Mouse (Mus musculus) C2C12 (cell line): ENCODE measurements at regions not wholly inside any gene's neighbourhood (a gene's known extent, or its start where the extent isn't known, plus 50 kb on each side); places are given as distances from the start of the nearest gene placed in this dataset.

Experiments
- H3K27me3 ChIP-seq: one replicate; pipeline ENCODE4 v1.6.1; 2011; ENCODE audit not compliant: control insufficient read depth, insufficient read depth, insufficient read length
- H3K36me3 ChIP-seq: one replicate; pipeline ENCODE4 v1.6.1; 2011; ENCODE audit not compliant: control insufficient read depth, insufficient read depth
- H3K4me3 ChIP-seq: one replicate; pipeline ENCODE4 v1.5.1; 2011; ENCODE audit warnings: mild to moderate bottlenecking, control low read depth; ENCODE audit not compliant: poor library complexity, insufficient read depth, severe bottlenecking
- H3K79me2 ChIP-seq: one replicate; pipeline ENCODE4 v1.6.1; 2011; ENCODE audit not compliant: control insufficient read depth, insufficient read depth
- H3K79me3 ChIP-seq: one replicate; pipeline ENCODE4 v1.6.1; 2011; ENCODE audit warnings: low read depth, control low read depth
- H3ac ChIP-seq: one replicate; pipeline ENCODE3; 2011; ENCODE audit warnings: low read depth; ENCODE audit not compliant: control insufficient read depth, insufficient read length
- CEBPB ChIP-seq: IDR thresholded peaks from one replicate; pipeline ENCODE4 v1.6.1; 2011; ENCODE audit warnings: low read depth, mild to moderate bottlenecking, control low read depth, moderate library complexity
- CTCF ChIP-seq: IDR thresholded peaks from one replicate; pipeline ENCODE4 v1.5.1; 2011; ENCODE audit not compliant: control insufficient read depth, insufficient read depth, insufficient read length
- FOSL1 ChIP-seq: IDR thresholded peaks from one replicate; pipeline ENCODE4 v1.8.0; 2011; ENCODE audit warnings: mild to moderate bottlenecking, low read length; ENCODE audit not compliant: poor library complexity, insufficient read depth, severe bottlenecking
- MAX ChIP-seq: IDR thresholded peaks from one replicate; pipeline ENCODE4 v1.6.1; 2011; ENCODE audit warnings: mild to moderate bottlenecking, control low read depth
- MYOD1 ChIP-seq: IDR thresholded peaks from one replicate; pipeline ENCODE4 v1.6.1; 2011; ENCODE audit warnings: low read depth; ENCODE audit not compliant: control insufficient read depth, insufficient read length
- MYOG ChIP-seq: IDR thresholded peaks from one replicate; pipeline ENCODE4 v1.6.1; 2011; ENCODE audit not compliant: control insufficient read depth, insufficient read length; ENCODE audit errors: extremely low read depth
- USF1 ChIP-seq: IDR thresholded peaks from one replicate; pipeline ENCODE4 v1.6.1; 2011; ENCODE audit warnings: low read depth, mild to moderate bottlenecking, control low read depth, moderate library complexity

DNA sequence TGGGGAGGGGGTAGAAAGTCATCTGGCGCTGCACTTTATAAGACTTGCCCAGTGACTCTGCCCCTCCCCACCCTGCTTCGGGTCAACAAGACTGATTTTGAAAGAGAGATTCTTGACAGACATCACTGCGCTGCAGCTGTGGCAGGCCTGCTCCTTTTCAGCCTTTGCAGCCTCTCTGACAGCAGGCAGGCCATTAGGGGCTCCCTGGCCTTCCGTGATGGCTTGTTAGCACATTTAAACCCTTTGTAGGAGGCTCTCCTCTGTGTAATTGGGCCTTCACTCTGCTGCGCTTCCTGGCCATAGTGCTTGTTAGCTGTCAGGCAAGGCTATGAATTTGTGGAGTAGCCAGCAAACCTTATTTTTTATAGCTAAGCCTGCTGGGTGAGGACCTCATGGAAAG lies 232.3 kb upstream of the Wscd1 start:
- no peaks in the 10 kb centered on the region for H3K79me2 ChIP-seq
- H3K36me3 ChIP-seq, result no peaks in the 10 kb centered on the region
- no peak for TF ChIP-seq CTCF
- TF ChIP-seq CEBPB, result no peak
- no peak for TF ChIP-seq USF1
- no peak for TF ChIP-seq FOSL1
- no peak for TF ChIP-seq MYOG
- no peak for TF ChIP-seq MAX
- TF ChIP-seq MYOD1, result no peak
- no peaks in the 10 kb centered on the region for H3K79me3 ChIP-seq
- H3ac ChIP-seq, result no peak overlapping the region
- H3K27me3 ChIP-seq, result no peaks in the 10 kb centered on the region
- H3K4me3 ChIP-seq, result no peak overlapping the region

DNA sequence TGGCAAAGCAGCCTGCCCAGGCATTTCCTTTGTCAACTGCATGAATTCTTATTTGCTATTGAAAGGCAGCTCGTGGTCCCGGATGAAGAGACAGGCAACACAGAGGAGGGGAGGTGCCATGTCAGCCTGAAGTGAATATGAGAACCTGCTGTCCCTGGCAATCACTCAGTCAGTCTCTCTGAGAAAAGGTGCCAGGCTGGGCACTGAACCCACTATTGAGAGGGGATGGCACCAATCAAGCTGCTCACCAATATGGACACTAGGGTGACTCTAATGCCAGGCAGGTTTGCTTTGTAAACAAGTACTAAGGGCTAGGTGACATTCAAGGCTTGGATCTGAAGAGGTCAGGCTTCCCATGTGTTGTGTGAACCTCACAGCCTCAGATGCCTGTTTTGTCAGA lies 222.0 kb upstream of the Wscd1 start:
- no peaks in the 10 kb centered on the region for H3K79me3 ChIP-seq
- H3ac ChIP-seq, result no peak overlapping the region
- no peaks in the 10 kb centered on the region for H3K79me2 ChIP-seq
- H3K4me3 ChIP-seq, result no peak overlapping the region
- H3K36me3 ChIP-seq, result no peaks in the 10 kb centered on the region
- no peaks in the 10 kb centered on the region for H3K27me3 ChIP-seq
- TF ChIP-seq MYOG, result no peak
- no peak for TF ChIP-seq USF1
- no peak for TF ChIP-seq CTCF
- no peak for TF ChIP-seq MAX
- no peak for TF ChIP-seq FOSL1
- TF ChIP-seq MYOD1, result no peak
- no peak for TF ChIP-seq CEBPB

DNA sequence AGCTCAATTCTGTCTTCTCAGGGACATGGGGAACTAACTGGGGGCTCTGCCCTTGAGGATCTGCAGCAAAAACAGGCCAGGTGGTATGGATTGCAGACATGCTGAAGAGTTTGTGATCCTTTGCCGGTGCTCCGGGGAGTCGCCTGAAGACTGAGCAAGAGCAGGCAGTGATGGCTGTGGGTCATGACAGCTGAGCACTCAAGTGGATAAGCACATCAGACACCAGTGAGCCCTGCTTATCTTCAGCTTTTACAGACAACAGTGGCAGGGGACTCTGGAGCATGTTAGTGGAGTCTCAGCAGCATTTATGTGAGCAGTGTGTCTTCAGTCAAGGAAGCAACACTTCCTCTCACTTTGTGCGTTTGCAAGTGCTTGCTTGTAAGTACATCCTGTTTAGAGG lies 221.1 kb upstream of the Wscd1 start:
- H3K27me3 ChIP-seq, result no peaks in the 10 kb centered on the region
- H3K4me3 ChIP-seq, result no peak overlapping the region
- no peaks in the 10 kb centered on the region for H3K79me3 ChIP-seq

GRCm38 (mm10) chr11:71541178-71541845 lies 208.4 kb upstream of the Wscd1 start:
- TF ChIP-seq CEBPB (no peak), MYOG (no peak), MYOD1 (no peak), CTCF (no peak), MAX (no peak), FOSL1 (no peak), USF1 (no peak)
- H3K4me3 ChIP-seq, result no peak overlapping the region
- H3K36me3 ChIP-seq, result no peaks in the 10 kb centered on the region
- no peaks in the 10 kb centered on the region for H3K27me3 ChIP-seq
- H3K79me2 ChIP-seq, result no peaks in the 10 kb centered on the region
- no peak overlapping the region for H3ac ChIP-seq
- no peaks in the 10 kb centered on the region for H3K79me3 ChIP-seq

More for the DNA sequence above, 221.1 kb upstream of the Wscd1 start:
- TF ChIP-seq MYOG, result no peak
- no peak for TF ChIP-seq USF1
- no peak for TF ChIP-seq MYOD1
- TF ChIP-seq MAX, result no peak
- no peak for TF ChIP-seq CEBPB
- TF ChIP-seq CTCF, result no peak
- no peak for TF ChIP-seq FOSL1
- Histone ChIP-seq H3K79me2 (no peaks in the 10 kb centered on the region), H3ac (no peak overlapping the region), H3K36me3 (no peaks in the 10 kb centered on the region)

GRCm38 (mm10) chr11:71557412-71557811 lies 192.3 kb upstream of the Wscd1 start:
- Histone ChIP-seq H3ac (no peak overlapping the region), H3K27me3 (no peaks in the 10 kb centered on the region), H3K79me3 (no peaks in the 10 kb centered on the region), H3K4me3 (no peak overlapping the region), H3K36me3 (no peaks in the 10 kb centered on the region), H3K79me2 (no peaks in the 10 kb centered on the region)
- TF ChIP-seq CTCF (no peak), CEBPB (no peak), FOSL1 (no peak), MYOD1 (no peak)

- TF ChIP-seq FOSL1 (no peak), MYOG (no peak), MYOD1 (no peak), USF1 (no peak), CTCF (no peak), CEBPB (no peak), MAX (no peak)
Observed at GRCm38 (mm10) chr11:71564831-71565230, 184.9 kb upstream of the Wscd1 start.

More at GRCm38 (mm10) chr11:71564831-71565230, 184.9 kb upstream of the Wscd1 start:
- no peak overlapping the region for H3K4me3 ChIP-seq
- no peaks in the 10 kb centered on the region for H3K79me2 ChIP-seq
- H3ac ChIP-seq, result no peak overlapping the region
- no peaks in the 10 kb centered on the region for H3K79me3 ChIP-seq
- no peaks in the 10 kb centered on the region for H3K27me3 ChIP-seq
- H3K36me3 ChIP-seq, result no peaks in the 10 kb centered on the region
